Mouse (Mus musculus) kidney, embryonic 15.5 days (tissue): ENCODE data around the gene Ncapd3. TPM values are rescaled to one million over a fixed set of nuclear protein-coding genes. Genes with fewer than 3 reads are reported as not detected.

Experiments used
- ATAC-seq: fragments of 200-750 bp; cut with Nextera tagmentation; replicated peaks from 2 replicates; pipeline ENCODE4 v1.8.0; 2017; ENCODE audit warnings: moderate TSS enrichment; ENCODE audit not compliant: low FRiP score
- H3K27ac ChIP-seq: fragments of 300-500 bp; sonication (generic); 2 replicates; pipeline ENCODE4 v1.5.1; 2015; ENCODE audit warnings: mild to moderate bottlenecking, inconsistent platforms
- H3K27me3 ChIP-seq: fragments of 300-500 bp; sonication (generic); 2 replicates; pipeline ENCODE4 v1.6.1; 2015; ENCODE audit warnings: inconsistent platforms
- H3K36me3 ChIP-seq: fragments of 300-500 bp; sonication (generic); 2 replicates; pipeline ENCODE4 v1.6.1; 2015; ENCODE audit warnings: inconsistent platforms
- H3K4me1 ChIP-seq: fragments of 300-500 bp; sonication (generic); 2 replicates; pipeline ENCODE4 v1.6.1; 2015; ENCODE audit warnings: inconsistent platforms
- H3K4me2 ChIP-seq: fragments of 300-500 bp; sonication (generic); 2 replicates; pipeline ENCODE4 v1.6.1; 2015; ENCODE audit warnings: moderate library complexity, mild to moderate bottlenecking, inconsistent platforms
- H3K4me3 ChIP-seq: fragments of 300-500 bp; sonication (generic); replicated peaks from 2 replicates; pipeline ENCODE4 v1.5.1; 2015; ENCODE audit warnings: mild to moderate bottlenecking, inconsistent platforms
- H3K9ac ChIP-seq: fragments of 300-500 bp; sonication (generic); 2 replicates; pipeline ENCODE4 v1.6.1; 2015; ENCODE audit warnings: mild to moderate bottlenecking, inconsistent platforms
- H3K9me3 ChIP-seq: fragments of 300-500 bp; sonication (generic); replicated peaks from 2 replicates; pipeline ENCODE4 v1.6.1; 2016; ENCODE audit warnings: inconsistent platforms
- WGBS: fragments of 180-500 bp; shearing (Covaris S2); methylation state at CpG from one replicate; pipeline ENCODE4 v1.1.7; 2015; ENCODE audit warnings: mixed read lengths; 5-methylcytosine and 5-hydroxymethylcytosine counted together
- polyA plus RNA-seq: library from polyadenylated mRNA; unstranded; fragments of >200 nt; fragmentation: Nextera tagmentation; extraction: Ambion mirVana; gene quantifications from 2 replicates; pipeline ENCODE4 v1.2.1, GENCODE M21; 2015

Ncapd3 gene
- 31.0 and 31.5 TPM in 2 replicates for polyA plus RNA-seq

GRCm38 (mm10) chr9:27029828-27030762 is at the start of gene Ncapd3, which contains the start of gene Vps26b:
Ncapd3 (plus strand) TSS chr9:27030175.
Vps26b (minus strand) TSS chr9:27030065.
- Histone ChIP-seq H3K9me3 (no peaks in the 10 kb centered on the region), H3K4me1 (peaks cover 48% of the 10 kb centered on the region), H3K27ac (peak within 1 kb of the TSS; percentile 94), H3K4me3 (peak within 1 kb of the TSS; percentile 98), H3K9ac (peak within 1 kb of the TSS; percentile 94), H3K27me3 (no peaks in the 10 kb centered on the region), H3K36me3 (peaks cover 4% of the 10 kb centered on the region; the same call in 1 of the 2 replicates), H3K4me2 (peak within 1 kb of the TSS; percentile 91)
- under 1% methylated on average over 74 of the region's 80 CpGs for WGBS
- peak; percentile 96 for ATAC-seq

GRCm38 (mm10) chr9:26985090-26985613 is 44.8 kb upstream of the Ncapd3 start:
- H3K27me3 ChIP-seq, result no peaks in the 10 kb centered on the region
- H3K4me2 ChIP-seq, result no peak overlapping the region
- H3K9me3 ChIP-seq, result no peaks in the 10 kb centered on the region
- H3K4me1 ChIP-seq, result no peaks in the 10 kb centered on the region
- 98% methylated on average over 2 of the region's 2 CpGs for WGBS
- no peak overlapping the region for H3K27ac ChIP-seq
- no peak overlapping the region for H3K9ac ChIP-seq
- no peak overlapping the region for H3K4me3 ChIP-seq
- no peak for ATAC-seq
- H3K36me3 ChIP-seq, result peaks cover 69% of the 10 kb centered on the region

- peaks cover 70% of the 10 kb centered on the region for H3K36me3 ChIP-seq
- WGBS, result 94% methylated on average over 6 of the region's 6 CpGs
- no peak for ATAC-seq
Observed at GRCm38 (mm10) chr9:26985668-26986277, 44.2 kb upstream of the Ncapd3 start.

GRCm38 (mm10) chr9:26990181-26990580 is 39.8 kb upstream of the Ncapd3 start:
- no peak overlapping the region for H3K4me3 ChIP-seq
- H3K9me3 ChIP-seq, result no peaks in the 10 kb centered on the region
- no peak overlapping the region for H3K9ac ChIP-seq
- H3K27ac ChIP-seq, result no peak overlapping the region
- peaks cover 66% of the 10 kb centered on the region for H3K36me3 ChIP-seq
- ATAC-seq, result no peak
- H3K4me2 ChIP-seq, result no peak overlapping the region
- 86% methylated on average over 4 of the region's 4 CpGs for WGBS
- H3K27me3 ChIP-seq, result no peaks in the 10 kb centered on the region
- H3K4me1 ChIP-seq, result no peaks in the 10 kb centered on the region

More at GRCm38 (mm10) chr9:26985668-26986277, 44.2 kb upstream of the Ncapd3 start:
- no peak overlapping the region for H3K4me3 ChIP-seq
- H3K9me3 ChIP-seq, result no peaks in the 10 kb centered on the region
- no peak overlapping the region for H3K27ac ChIP-seq
- no peaks in the 10 kb centered on the region for H3K4me1 ChIP-seq
- no peak overlapping the region for H3K9ac ChIP-seq
- no peaks in the 10 kb centered on the region for H3K27me3 ChIP-seq
- no peak overlapping the region for H3K4me2 ChIP-seq

GRCm38 (mm10) chr9:26993118-26993517 is 36.9 kb upstream of the Ncapd3 start:
- no peak overlapping the region for H3K9ac ChIP-seq
- WGBS, result 91% methylated on average over 10 of the region's 10 CpGs
- no peak overlapping the region for H3K4me2 ChIP-seq
- H3K36me3 ChIP-seq, result peaks cover 46% of the 10 kb centered on the region
- no peaks in the 10 kb centered on the region for H3K27me3 ChIP-seq
- no peak overlapping the region for H3K27ac ChIP-seq
- no peak overlapping the region for H3K4me3 ChIP-seq
- H3K9me3 ChIP-seq, result no peaks in the 10 kb centered on the region
- ATAC-seq, result no peak
- H3K4me1 ChIP-seq, result peaks cover 10% of the 10 kb centered on the region; the same call in 1 of the 2 replicates

GRCm38 (mm10) chr9:26993900-26994299 is 36.1 kb upstream of the Ncapd3 start:
- no peak for ATAC-seq
- peaks cover 39% of the 10 kb centered on the region for H3K36me3 ChIP-seq
- WGBS, result 72% methylated on average over 3 of the region's 3 CpGs

GRCm38 (mm10) chr9:26997062-26997461 is 32.9 kb upstream of the Ncapd3 start:
- 91% methylated on average over 3 of the region's 3 CpGs for WGBS
- ATAC-seq, result no peak
- no peak overlapping the region for H3K27ac ChIP-seq

More at GRCm38 (mm10) chr9:26993900-26994299, 36.1 kb upstream of the Ncapd3 start:
- Histone ChIP-seq H3K9me3 (no peaks in the 10 kb centered on the region), H3K4me2 (no peak overlapping the region), H3K27ac (no peak overlapping the region), H3K4me3 (no peak overlapping the region), H3K27me3 (no peaks in the 10 kb centered on the region), H3K9ac (no peak overlapping the region), H3K4me1 (peaks cover 12% of the 10 kb centered on the region; the same call in 1 of the 2 replicates)

GRCm38 (mm10) chr9:26997501-26997900 is 32.5 kb upstream of the Ncapd3 start:
- no peaks in the 10 kb centered on the region for H3K27me3 ChIP-seq
- peaks cover 6% of the 10 kb centered on the region for H3K36me3 ChIP-seq
- no peak overlapping the region for H3K4me2 ChIP-seq
- peaks cover 29% of the 10 kb centered on the region for H3K4me1 ChIP-seq
- no peak overlapping the region for H3K27ac ChIP-seq
- H3K9me3 ChIP-seq, result no peaks in the 10 kb centered on the region
- no peak overlapping the region for H3K9ac ChIP-seq
- 89% methylated on average over 2 of the region's 2 CpGs for WGBS
- H3K4me3 ChIP-seq, result no peak overlapping the region
- no peak for ATAC-seq

More at GRCm38 (mm10) chr9:26997062-26997461, 32.9 kb upstream of the Ncapd3 start:
- H3K4me2 ChIP-seq, result no peak overlapping the region
- no peaks in the 10 kb centered on the region for H3K27me3 ChIP-seq
- peaks cover 10% of the 10 kb centered on the region for H3K36me3 ChIP-seq
- peaks cover 29% of the 10 kb centered on the region for H3K4me1 ChIP-seq
- no peak overlapping the region for H3K4me3 ChIP-seq
- no peaks in the 10 kb centered on the region for H3K9me3 ChIP-seq
- no peak overlapping the region for H3K9ac ChIP-seq

GRCm38 (mm10) chr9:26998669-26999460 is 31.1 kb upstream of the Ncapd3 start:
- H3K27ac ChIP-seq, result peak overlapping the region; percentile 77
- H3K27me3 ChIP-seq, result no peaks in the 10 kb centered on the region
- peak; percentile 73 for ATAC-seq
- peak overlapping the region; percentile 82 for H3K9ac ChIP-seq
- H3K9me3 ChIP-seq, result no peaks in the 10 kb centered on the region
- H3K4me1 ChIP-seq, result peaks cover 29% of the 10 kb centered on the region
- H3K4me3 ChIP-seq, result peak overlapping the region; percentile 83
- WGBS, result 2% methylated on average over 29 of the region's 29 CpGs
- H3K4me2 ChIP-seq, result peak overlapping the region; percentile 76
- peaks cover 15% of the 10 kb centered on the region for H3K36me3 ChIP-seq

- peak within 1 kb of the TSS; percentile 83 for H3K4me3 ChIP-seq
- peaks cover 29% of the 10 kb centered on the region for H3K4me1 ChIP-seq
- no peaks in the 10 kb centered on the region for H3K9me3 ChIP-seq
- H3K4me2 ChIP-seq, result peak within 1 kb of the TSS; percentile 76
- WGBS, result under 1% methylated on average over 35 of the region's 35 CpGs
- H3K27ac ChIP-seq, result peak within 1 kb of the TSS; percentile 80
- H3K27me3 ChIP-seq, result no peaks in the 10 kb centered on the region
- peak; percentile 100 for ATAC-seq
- peak within 1 kb of the TSS; percentile 82 for H3K9ac ChIP-seq
- peaks cover 24% of the 10 kb centered on the region for H3K36me3 ChIP-seq
Observed at GRCm38 (mm10) chr9:26999461-27000395, 30.2 kb upstream of the Ncapd3 start, which contains the start of the genes Acad8 and Thyn1. Acad8 (minus strand) TSS chr9:26999566. Thyn1 (plus strand) TSS chr9:26999710.
